Mouse (Mus musculus) forebrain, embryonic 13.5 days (tissue): ENCODE data around the gene Golga2. TPM values are rescaled to one million over a fixed set of nuclear protein-coding genes. Genes with fewer than 3 reads are reported as not detected.

Source experiments
- ATAC-seq: fragments of 200-750 bp; cut with Nextera tagmentation; 2 replicates; pipeline ENCODE4 v1.8.0; 2017
- H3K27ac ChIP-seq: fragments of 300-500 bp; sonication (generic); 2 replicates; pipeline ENCODE4 v1.5.1; 2015; ENCODE audit warnings: inconsistent platforms, mild to moderate bottlenecking, moderate library complexity
- H3K27me3 ChIP-seq: fragments of 300-500 bp; sonication (generic); 2 replicates; pipeline ENCODE4 v1.6.1; 2015; ENCODE audit warnings: mild to moderate bottlenecking, inconsistent platforms
- H3K36me3 ChIP-seq: fragments of 300-500 bp; sonication (generic); 2 replicates; pipeline ENCODE4 v1.6.1; 2015; ENCODE audit warnings: mild to moderate bottlenecking, inconsistent platforms; ENCODE audit not compliant: poor library complexity, severe bottlenecking
- H3K4me1 ChIP-seq: fragments of 300-500 bp; sonication (generic); 2 replicates; pipeline ENCODE4 v1.6.1; 2015; ENCODE audit warnings: inconsistent platforms
- H3K4me2 ChIP-seq: fragments of 300-500 bp; sonication (generic); 2 replicates; pipeline ENCODE4 v1.6.1; 2015; ENCODE audit warnings: inconsistent platforms, mild to moderate bottlenecking, moderate library complexity
- H3K4me3 ChIP-seq: fragments of 300-500 bp; sonication (generic); 2 replicates; pipeline ENCODE4 v1.5.1; 2015; ENCODE audit warnings: mild to moderate bottlenecking, inconsistent platforms
- H3K9ac ChIP-seq: fragments of 300-500 bp; sonication (generic); 2 replicates; pipeline ENCODE4 v1.6.1; 2015; ENCODE audit warnings: mild to moderate bottlenecking, inconsistent platforms
- H3K9me3 ChIP-seq: fragments of 300-500 bp; sonication (generic); replicated peaks from 2 replicates; pipeline ENCODE4 v1.6.1; 2016; ENCODE audit warnings: inconsistent platforms
- WGBS: fragments of 180-500 bp; shearing (Covaris S2); methylation state at CpG from one replicate; pipeline ENCODE4 v1.1.7; 2015; 5-methylcytosine and 5-hydroxymethylcytosine counted together
- polyA plus RNA-seq: library from polyadenylated mRNA; unstranded; fragments of >200 nt; fragmentation: Nextera tagmentation; extraction: Ambion mirVana; gene quantifications from 2 replicates; pipeline ENCODE4 v1.2.1, GENCODE M21; 2015

Gene Golga2
- polyA plus RNA-seq, 1 experiment from 2014 or later, result 20.5 TPM

- H3K9ac ChIP-seq, result no peak overlapping the region; the same call in 1 of the 2 replicates
- no peak overlapping the region for H3K4me3 ChIP-seq
- H3K4me2 ChIP-seq, result no peak overlapping the region
- ATAC-seq, result no peak
- no peaks in the 10 kb centered on the region for H3K9me3 ChIP-seq
- H3K27ac ChIP-seq, result peak overlapping the region; percentile 80
- H3K36me3 ChIP-seq, result no peaks in the 10 kb centered on the region
- peaks cover 7% of the 10 kb centered on the region; the same call in 1 of the 2 replicates for H3K27me3 ChIP-seq
- H3K4me1 ChIP-seq, result peaks cover 39% of the 10 kb centered on the region
- WGBS, result 74% methylated on average over 9 of the region's 9 CpGs
Observed at GRCm38 (mm10) chr2:32321591-32322298, 34.6 kb downstream of the Golga2 start.

- Histone ChIP-seq H3K4me3 (no peak overlapping the region), H3K4me2 (peak overlapping the region; percentile 37; the same call in 1 of the 2 replicates), H3K9ac (peak overlapping the region; percentile 16; the same call in 1 of the 2 replicates), H3K4me1 (peaks cover 26% of the 10 kb centered on the region), H3K27ac (peak overlapping the region; percentile 80), H3K27me3 (0 out of 2 replicates have a peak, but pooled peaks cover 3% of the 10 kb centered on the region), H3K9me3 (no peaks in the 10 kb centered on the region), H3K36me3 (no peaks in the 10 kb centered on the region)
- WGBS, result 60% methylated on average over 7 of the region's 7 CpGs
- ATAC-seq, result peak; percentile 75
Observed at GRCm38 (mm10) chr2:32322754-32323741, 35.9 kb downstream of the Golga2 start.

- Histone ChIP-seq H3K4me3 (no peak overlapping the region), H3K27ac (no peak overlapping the region), H3K27me3 (no peaks in the 10 kb centered on the region), H3K36me3 (no peaks in the 10 kb centered on the region), H3K9ac (no peak overlapping the region), H3K4me1 (peaks cover 18% of the 10 kb centered on the region), H3K9me3 (no peaks in the 10 kb centered on the region), H3K4me2 (no peak overlapping the region)
- WGBS, result 52% methylated on average over 4 of the region's 4 CpGs
- no peak for ATAC-seq
Observed at GRCm38 (mm10) chr2:32324322-32324721, 37.1 kb downstream of the Golga2 start.

- Histone ChIP-seq H3K27ac (no peak overlapping the region), H3K4me2 (no peak overlapping the region), H3K36me3 (no peaks in the 10 kb centered on the region), H3K4me1 (peaks cover 18% of the 10 kb centered on the region), H3K9me3 (no peaks in the 10 kb centered on the region), H3K4me3 (no peak overlapping the region), H3K9ac (no peak overlapping the region), H3K27me3 (no peaks in the 10 kb centered on the region)
- WGBS, result 75% methylated on average over 7 of the region's 7 CpGs
- no peak for ATAC-seq
Observed at GRCm38 (mm10) chr2:32325342-32325741, 38.2 kb downstream of the Golga2 start.

GRCm38 (mm10) chr2:32327200-32327599 lies 40.0 kb downstream of the Golga2 start:
- Histone ChIP-seq H3K9me3 (no peaks in the 10 kb centered on the region), H3K4me3 (no peak overlapping the region), H3K27ac (no peak overlapping the region), H3K4me2 (no peak overlapping the region), H3K9ac (no peak overlapping the region), H3K27me3 (no peaks in the 10 kb centered on the region), H3K36me3 (no peaks in the 10 kb centered on the region), H3K4me1 (peaks cover 13% of the 10 kb centered on the region)
- WGBS, result 77% methylated on average over 4 of the region's 4 CpGs
- ATAC-seq, result no peak

- Histone ChIP-seq H3K4me1 (no peaks in the 10 kb centered on the region), H3K36me3 (0 out of 2 replicates have a peak, but pooled peaks cover 4% of the 10 kb centered on the region), H3K27me3 (no peaks in the 10 kb centered on the region), H3K4me3 (no peak overlapping the region), H3K9me3 (no peaks in the 10 kb centered on the region), H3K4me2 (no peak overlapping the region), H3K27ac (no peak overlapping the region), H3K9ac (no peak overlapping the region)
- ATAC-seq, result no peak
- 34% methylated on average over 13 of the region's 13 CpGs for WGBS
Observed at GRCm38 (mm10) chr2:32328911-32329460, 41.8 kb downstream of the Golga2 start.

GRCm38 (mm10) chr2:32329531-32329930 lies 42.3 kb downstream of the Golga2 start:
- Histone ChIP-seq H3K4me3 (no peak overlapping the region), H3K9me3 (no peaks in the 10 kb centered on the region), H3K27me3 (no peaks in the 10 kb centered on the region), H3K4me2 (no peak overlapping the region), H3K4me1 (no peaks in the 10 kb centered on the region), H3K27ac (no peak overlapping the region), H3K36me3 (0 out of 2 replicates have a peak, but pooled peaks cover 4% of the 10 kb centered on the region), H3K9ac (no peak overlapping the region)
- whole genome bisulfite sequencing, result 61% methylated on average over 6 of the region's 6 CpGs
- ATAC-seq, result no peak

GRCm38 (mm10) chr2:32332159-32332558 lies 45.0 kb downstream of the Golga2 start:
- no peak for ATAC-seq
- no peak overlapping the region for H3K9ac ChIP-seq
- no peaks in the 10 kb centered on the region for H3K9me3 ChIP-seq
- peaks cover 11% of the 10 kb centered on the region for H3K36me3 ChIP-seq
- H3K27ac ChIP-seq, result no peak overlapping the region
- no peaks in the 10 kb centered on the region for H3K27me3 ChIP-seq
- H3K4me2 ChIP-seq, result no peak overlapping the region
- 84% methylated on average over 5 of the region's 5 CpGs for WGBS
- no peak overlapping the region for H3K4me3 ChIP-seq
- H3K4me1 ChIP-seq, result no peaks in the 10 kb centered on the region

GRCm38 (mm10) chr2:32335888-32336287 lies 48.7 kb downstream of the Golga2 start:
- Histone ChIP-seq H3K4me1 (no peaks in the 10 kb centered on the region), H3K4me3 (no peak overlapping the region), H3K9ac (no peak overlapping the region), H3K9me3 (no peaks in the 10 kb centered on the region), H3K4me2 (no peak overlapping the region), H3K27me3 (0 out of 2 replicates have a peak, but pooled peaks cover 2% of the 10 kb centered on the region), H3K27ac (no peak overlapping the region), H3K36me3 (peaks cover 20% of the 10 kb centered on the region)
- WGBS, result 49% methylated on average over 15 of the region's 15 CpGs
- ATAC-seq, result no peak

GRCm38 (mm10) chr2:32339912-32340642 lies 52.9 kb downstream of the Golga2 start:
- H3K9ac ChIP-seq, result no peak overlapping the region
- peaks cover 22% of the 10 kb centered on the region for H3K4me1 ChIP-seq
- H3K27ac ChIP-seq, result 0 out of 2 replicates have a peak overlapping the region, but pooled peaks have one; percentile 3
- peaks cover 16% of the 10 kb centered on the region for H3K36me3 ChIP-seq
- no peak for ATAC-seq
- H3K9me3 ChIP-seq, result no peaks in the 10 kb centered on the region
- no peak overlapping the region for H3K4me2 ChIP-seq
- H3K4me3 ChIP-seq, result no peak overlapping the region
- WGBS, result 37% methylated on average over 26 of the region's 26 CpGs
- H3K27me3 ChIP-seq, result 0 out of 2 replicates have a peak, but pooled peaks cover 2% of the 10 kb centered on the region
